ENCODE assay signal across 24 mouse cellular contexts in the genomic region with DNA sequence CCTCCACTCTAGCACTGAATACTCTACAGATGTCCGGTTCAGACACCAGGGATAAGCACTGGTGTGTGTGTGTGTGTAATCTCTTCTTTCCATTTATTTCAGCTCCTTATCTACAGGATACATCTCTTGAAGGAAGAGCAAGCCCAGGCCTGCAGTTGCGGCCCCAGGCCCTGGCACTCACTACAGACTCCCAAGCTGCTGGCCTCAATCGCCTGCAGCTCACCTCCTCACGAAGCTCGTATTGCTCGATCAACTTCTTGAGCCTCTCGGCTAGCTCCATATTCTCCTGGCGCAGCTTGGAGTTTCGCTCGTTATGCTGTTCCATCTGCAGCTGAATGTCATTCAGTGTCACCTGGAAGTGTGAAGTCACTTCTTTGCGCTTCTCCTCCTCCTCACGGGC. TPM values are rescaled to one million over a fixed set of nuclear protein-coding genes. Genes with fewer than 3 reads are reported as not detected.
"Had no signal": no experiment of that assay in that cellular context is flagged by ENCODE, and none has a peak within 500 bp of the region (broad histone marks: within the 10 kb centered on the region; RNA-seq: fewer than 3 reads in every experiment).

No protein-coding gene starts in this region.

- H3K4me3 ChIP-seq: kidney, embryonic 15.5 days; limb, embryonic 10.5 days; limb, embryonic 13.5 days; liver, embryonic 12.5 days; liver, embryonic 15.5 days; lung, embryonic 15.5 days; megakaryocyte, embryonic 14.5 days; midbrain, embryonic 10.5 days; midbrain, embryonic 13.5 days; myocyte; neural tube, embryonic 13.5 days had no signal

- H3K4me1 ChIP-seq: limb, embryonic 10.5 days; limb, embryonic 13.5 days; midbrain, embryonic 10.5 days had no signal

- ATAC-seq: liver, embryonic 12.5 days; midbrain, embryonic 13.5 days; midbrain, embryonic 16.5 days had no signal

- H3K27ac ChIP-seq: kidney, embryonic 15.5 days; limb, embryonic 10.5 days; limb, embryonic 13.5 days; liver, embryonic 12.5 days; liver, embryonic 15.5 days; lung, embryonic 15.5 days; midbrain, embryonic 10.5 days; midbrain, embryonic 13.5 days; neural tube, embryonic 13.5 days; stomach, postnatal 0 days had no signal

- DNase-seq: kidney, postnatal 10 days; kidney, postnatal 36 days; layer of hippocampus, adult 9-11 months; liver; lung, adult 18-20 months; lung, postnatal 10 days; lung, postnatal 36 days; thymus, adult 2 months; thymus, postnatal 14 days; thymus, postnatal 4 days had no signal

- H3K9me3 ChIP-seq: kidney, embryonic 15.5 days; limb, embryonic 10.5 days; limb, embryonic 13.5 days; liver, embryonic 12.5 days; liver, embryonic 15.5 days; lung, embryonic 15.5 days; megakaryocyte, embryonic 14.5 days; midbrain, embryonic 10.5 days; midbrain, embryonic 13.5 days; neural tube, embryonic 13.5 days had no signal

- H3K27me3 ChIP-seq: kidney, embryonic 15.5 days; limb, embryonic 13.5 days; liver, embryonic 12.5 days; liver, embryonic 15.5 days; lung, embryonic 15.5 days; megakaryocyte, embryonic 14.5 days; midbrain, embryonic 13.5 days; neural tube, embryonic 13.5 days had no signal

RNA-seq across cellular contexts. Expression of gene Dcdc2b, which starts 17.8 kb away (rescaled TPM):
- total RNA-seq: monocyte, adult 5-6 weeks had no signal
